Mouse (Mus musculus) liver, postnatal 0 days (tissue): ENCODE data around the gene Gcn1l1. TPM values are rescaled to one million over a fixed set of nuclear protein-coding genes. Genes with fewer than 3 reads are reported as not detected.
A peak's percentile ranks its signal among the peaks of the same experiment; 100 is the strongest.

Experiments
- ATAC-seq: fragments of 200-750 bp; cut with Nextera tagmentation; 2 replicates; pipeline ENCODE4 v1.8.0; 2017; ENCODE audit warnings: mild to moderate bottlenecking, moderate library complexity
- DNase-seq: peaks from one replicate; pipeline ENCODE4 v3.0.0-alpha.2; 2016
- H3K27ac ChIP-seq: fragments of 300-500 bp; sonication (generic); 2 replicates; pipeline ENCODE4 v1.5.1; 2014; ENCODE audit warnings: antibody characterized with exemption, moderate library complexity, mild to moderate bottlenecking, low read depth
- H3K27me3 ChIP-seq: fragments of 300-500 bp; sonication (generic); 2 replicates; pipeline ENCODE4 v1.6.1; 2014; ENCODE audit warnings: low read length, control low read depth, mixed read lengths; ENCODE audit not compliant: insufficient read depth
- H3K36me3 ChIP-seq: fragments of 300-500 bp; sonication (generic); replicated peaks from 2 replicates; pipeline ENCODE4 v1.6.1; 2014; ENCODE audit warnings: mild to moderate bottlenecking, control low read depth, low read length, moderate library complexity, mixed read lengths; ENCODE audit not compliant: insufficient read depth
- H3K4me1 ChIP-seq: fragments of 300-500 bp; sonication (generic); 2 replicates; pipeline ENCODE4 v1.6.1; 2014; ENCODE audit warnings: antibody characterized with exemption, mild to moderate bottlenecking, control low read depth; ENCODE audit not compliant: insufficient read depth
- H3K4me2 ChIP-seq: fragments of 300-500 bp; sonication (generic); 2 replicates; pipeline ENCODE4 v1.6.1; 2014; ENCODE audit warnings: low read depth, mild to moderate bottlenecking, low read length, moderate library complexity, mixed read lengths
- H3K4me3 ChIP-seq: fragments of 300-500 bp; sonication (generic); 2 replicates; pipeline ENCODE4 v1.5.1; 2014; ENCODE audit warnings: low read depth, low read length
- H3K9ac ChIP-seq: fragments of 300-500 bp; sonication (generic); replicated peaks from 2 replicates; pipeline ENCODE4 v1.6.1; 2014; ENCODE audit warnings: mild to moderate bottlenecking, moderate library complexity
- H3K9me3 ChIP-seq: fragments of 300-500 bp; sonication (generic); 2 replicates; pipeline ENCODE4 v1.6.1; 2016; ENCODE audit warnings: mild to moderate bottlenecking, control low read depth, low read length, mixed read lengths
- CTCF ChIP-seq: sonication (generic); IDR thresholded peaks from 2 replicates; pipeline ENCODE4 v1.5.1; 2016; ENCODE audit warnings: antibody characterized with exemption, low read depth
- EP300 ChIP-seq: IDR thresholded peaks from 2 replicates; pipeline ENCODE4 v1.6.1; 2016; ENCODE audit warnings: antibody characterized with exemption, low read depth, mild to moderate bottlenecking
- WGBS: fragments of 180-500 bp; shearing (Covaris S2); extraction: QIAGEN DNeasy Blood & Tissue Kit; methylation state at CpG from one replicate; pipeline ENCODE4 v1.1.7; 2014; ENCODE audit not compliant: insufficient replicate concordance; 5-methylcytosine and 5-hydroxymethylcytosine counted together
- polyA plus RNA-seq: library from polyadenylated mRNA; unstranded; fragments of >200 nt; fragmentation: Nextera tagmentation; extraction: Ambion mirVana; gene quantifications from 2 replicates; pipeline ENCODE4 v1.2.1, GENCODE M21; 2015

Gene Gcn1l1
- polyA plus RNA-seq, 1 experiment from 2014 or later = 10.3 TPM

DNA sequence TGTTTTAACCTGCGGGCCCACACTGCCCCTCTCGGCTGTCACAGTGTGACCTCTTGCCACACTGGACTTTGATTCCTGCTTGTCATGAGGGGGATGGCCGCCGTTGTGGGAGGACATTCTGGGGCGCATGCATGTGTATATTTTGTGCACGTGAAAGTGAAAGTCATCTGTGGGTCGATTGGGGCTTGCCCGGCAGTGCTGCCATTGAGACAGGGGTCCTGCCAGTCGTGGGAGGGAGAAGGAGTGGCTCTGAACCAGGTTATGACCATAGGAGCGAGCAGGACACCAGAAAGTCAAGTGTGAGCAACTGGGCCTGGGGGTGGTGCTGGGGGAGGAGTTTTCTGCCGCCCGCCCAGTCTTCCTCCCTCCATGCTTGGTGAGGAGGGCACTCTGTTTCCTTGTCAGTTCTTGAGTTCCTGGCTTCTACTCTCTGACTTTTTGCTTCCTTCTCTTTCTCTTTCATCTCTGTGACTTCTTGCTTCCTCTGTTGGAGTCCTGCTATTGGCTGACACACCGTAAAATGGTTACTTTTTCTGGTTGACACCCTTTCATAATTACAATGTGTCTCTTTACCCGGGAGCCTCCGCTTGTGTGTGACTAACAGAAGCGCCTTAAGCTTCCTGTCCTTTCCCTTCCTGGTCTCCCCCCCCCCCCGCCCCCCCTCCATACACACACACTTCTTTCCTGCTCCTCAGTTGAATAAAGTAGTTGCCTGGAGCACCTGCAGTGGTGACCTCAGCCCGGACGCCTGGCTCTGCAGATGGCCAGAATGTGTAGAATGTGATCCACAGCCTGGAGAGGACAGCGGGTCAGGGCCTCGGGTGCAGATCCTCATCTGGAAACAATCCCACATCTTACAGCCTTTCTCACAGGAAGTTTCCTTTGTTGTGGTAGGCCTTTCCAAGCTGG lies 43.2 kb upstream of the Gcn1l1 start:
- 0 out of 2 replicates have a peak, but pooled peaks have one; percentile 22 for TF ChIP-seq CTCF
- TF ChIP-seq EP300 = peak; percentile 75
- Histone ChIP-seq H3K4me1 (peaks cover 70% of the 10 kb centered on the region), H3K36me3 (peaks cover 15% of the 10 kb centered on the region; the same call in 1 of the 2 replicates), H3K27ac (peak overlapping the region; percentile 98), H3K9me3 (no peaks in the 10 kb centered on the region), H3K27me3 (no peaks in the 10 kb centered on the region), H3K9ac (peak overlapping the region; percentile 65), H3K4me2 (peak overlapping the region; percentile 72), H3K4me3 (peak overlapping the region; percentile 40)
- DNase-seq = peak; percentile 77
- 12% methylated on average over 20 of the region's 21 CpGs for WGBS
- peak; percentile 83 for ATAC-seq

DNA sequence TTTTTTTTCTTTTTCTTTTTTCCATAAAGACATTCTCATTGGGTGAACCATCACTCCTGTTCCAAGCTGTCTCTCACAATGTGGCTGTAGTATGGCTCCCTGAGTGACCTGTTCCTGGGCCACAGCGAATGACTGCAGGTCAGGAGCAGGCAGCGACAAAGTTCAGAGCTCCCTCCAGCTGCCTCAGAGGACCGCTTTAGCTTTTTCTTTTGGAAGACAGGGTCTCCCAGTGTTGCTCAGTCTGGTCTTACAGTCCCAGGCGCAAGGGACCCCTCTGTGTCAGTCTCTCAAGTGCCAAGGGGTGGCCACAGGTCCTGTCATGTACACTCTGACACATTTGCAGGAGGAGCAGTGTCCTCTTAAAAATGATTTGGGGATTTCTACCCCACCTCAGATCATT lies 42.5 kb upstream of the Gcn1l1 start:
- TF ChIP-seq CTCF = no peak
- no peak for TF ChIP-seq EP300
- H3K9me3 ChIP-seq = no peaks in the 10 kb centered on the region
- no peaks in the 10 kb centered on the region for H3K27me3 ChIP-seq
- H3K36me3 ChIP-seq = peaks cover 15% of the 10 kb centered on the region; the same call in 1 of the 2 replicates
- peak overlapping the region; percentile 65 for H3K9ac ChIP-seq
- DNase-seq (no peak), ATAC-seq (no peak)
- peak overlapping the region; percentile 98 for H3K27ac ChIP-seq
- H3K4me1 ChIP-seq = peaks cover 68% of the 10 kb centered on the region
- WGBS = 74% methylated on average over 4 of the region's 4 CpGs
- H3K4me2 ChIP-seq = peak overlapping the region; percentile 72
- H3K4me3 ChIP-seq = no peak overlapping the region; the same call in 1 of the 2 replicates

DNA sequence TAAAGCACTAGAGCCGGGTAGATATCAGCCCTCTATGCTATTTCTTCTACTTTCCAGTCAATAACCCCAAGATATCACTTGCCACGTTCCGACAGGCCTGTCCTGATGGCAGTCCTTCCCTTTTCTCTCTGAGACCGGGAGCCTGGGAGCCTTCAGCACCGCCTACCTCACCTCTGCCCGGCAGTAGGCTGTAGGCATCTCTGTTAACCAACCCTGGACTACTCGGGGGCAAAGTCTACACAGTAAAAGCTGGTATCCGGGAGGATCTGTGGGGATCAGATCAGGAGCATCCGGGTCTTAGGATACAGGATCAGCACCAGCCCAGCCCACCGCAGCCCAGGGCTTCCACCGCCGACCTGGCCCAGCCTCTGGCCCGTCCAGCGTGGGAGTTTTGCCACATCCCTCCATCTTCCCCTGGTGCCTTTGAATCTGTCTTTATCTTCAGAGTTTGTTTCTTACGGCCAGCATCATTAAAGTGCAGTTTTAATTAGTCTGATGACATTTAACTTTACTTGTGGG lies 42.0 kb upstream of the Gcn1l1 start:
- Histone ChIP-seq H3K4me1 (peaks cover 69% of the 10 kb centered on the region), H3K27ac (peak overlapping the region; percentile 98), H3K36me3 (peaks cover 15% of the 10 kb centered on the region; the same call in 1 of the 2 replicates), H3K9me3 (no peaks in the 10 kb centered on the region), H3K27me3 (no peaks in the 10 kb centered on the region), H3K4me3 (no peak overlapping the region), H3K9ac (peak overlapping the region; percentile 65; the same call in 1 of the 2 replicates), H3K4me2 (peak overlapping the region; percentile 72)
- DNase-seq (peak; percentile 54), ATAC-seq (peak; percentile 53)
- TF ChIP-seq EP300 (no peak), CTCF (no peak)
- WGBS = 60% methylated on average over 15 of the region's 15 CpGs

DNA sequence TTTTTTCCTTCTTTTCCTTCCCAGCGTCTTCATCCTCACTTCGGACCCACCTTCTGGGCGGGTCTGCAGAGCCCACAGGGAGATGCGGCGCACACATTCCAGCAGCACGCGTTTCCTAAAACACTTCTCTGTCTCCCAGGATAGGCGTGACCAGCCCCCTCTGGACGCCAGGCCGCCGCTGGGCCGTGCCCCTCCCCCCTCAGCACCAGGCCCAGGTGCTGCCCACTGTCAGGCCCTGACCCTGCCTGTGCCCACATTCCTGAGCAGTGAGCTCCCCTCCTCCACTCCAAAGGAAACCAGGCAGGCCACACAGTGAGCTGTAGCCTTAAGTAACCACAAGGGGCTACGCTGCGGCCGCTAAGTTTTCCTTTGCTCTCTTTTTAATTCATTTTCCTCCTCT lies 41.1 kb upstream of the Gcn1l1 start:
- H3K27me3 ChIP-seq = no peaks in the 10 kb centered on the region
- no peak overlapping the region for H3K9ac ChIP-seq
- no peaks in the 10 kb centered on the region for H3K9me3 ChIP-seq
- H3K4me3 ChIP-seq = no peak overlapping the region
- ATAC-seq (no peak), DNase-seq (peak; percentile 23)
- H3K4me2 ChIP-seq = no peak overlapping the region
- TF ChIP-seq EP300 (no peak), CTCF (peak; percentile 31; the same call in 1 of the 2 replicates)
- H3K36me3 ChIP-seq = peaks cover 13% of the 10 kb centered on the region; the same call in 1 of the 2 replicates
- WGBS = 34% methylated on average over 15 of the region's 15 CpGs
- H3K27ac ChIP-seq = peak overlapping the region; percentile 98
- H3K4me1 ChIP-seq = peaks cover 68% of the 10 kb centered on the region

DNA sequence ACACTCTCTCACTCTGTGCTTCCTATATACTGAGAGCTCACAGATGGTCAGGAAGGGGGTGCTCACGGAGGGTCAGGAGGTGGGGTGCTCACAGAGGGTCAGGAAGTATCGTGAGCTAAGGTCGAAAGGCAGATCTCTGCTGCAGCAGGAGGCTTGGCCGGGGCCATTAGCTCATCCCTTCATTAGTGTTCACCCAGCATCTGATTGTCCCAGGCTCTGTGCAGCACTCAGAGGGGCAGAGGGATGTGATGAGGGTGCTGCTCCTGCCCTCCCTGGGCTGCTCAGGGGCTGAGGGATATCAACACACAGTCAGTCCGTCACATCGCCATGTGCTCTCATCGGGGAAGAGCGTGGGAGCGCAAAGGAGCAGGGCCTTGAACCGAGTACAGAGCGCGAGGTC lies 40.6 kb upstream of the Gcn1l1 start:
- Histone ChIP-seq H3K4me1 (peaks cover 68% of the 10 kb centered on the region), H3K9me3 (no peaks in the 10 kb centered on the region), H3K27ac (peak overlapping the region; percentile 98), H3K4me3 (no peak overlapping the region), H3K9ac (peak overlapping the region; percentile 41), H3K36me3 (peaks cover 13% of the 10 kb centered on the region; the same call in 1 of the 2 replicates), H3K27me3 (no peaks in the 10 kb centered on the region), H3K4me2 (no peak overlapping the region)
- ATAC-seq (no peak), DNase-seq (peak; percentile 26)
- 53% methylated on average over 12 of the region's 12 CpGs for WGBS
- TF ChIP-seq CTCF = no peak
- TF ChIP-seq EP300 = no peak

DNA sequence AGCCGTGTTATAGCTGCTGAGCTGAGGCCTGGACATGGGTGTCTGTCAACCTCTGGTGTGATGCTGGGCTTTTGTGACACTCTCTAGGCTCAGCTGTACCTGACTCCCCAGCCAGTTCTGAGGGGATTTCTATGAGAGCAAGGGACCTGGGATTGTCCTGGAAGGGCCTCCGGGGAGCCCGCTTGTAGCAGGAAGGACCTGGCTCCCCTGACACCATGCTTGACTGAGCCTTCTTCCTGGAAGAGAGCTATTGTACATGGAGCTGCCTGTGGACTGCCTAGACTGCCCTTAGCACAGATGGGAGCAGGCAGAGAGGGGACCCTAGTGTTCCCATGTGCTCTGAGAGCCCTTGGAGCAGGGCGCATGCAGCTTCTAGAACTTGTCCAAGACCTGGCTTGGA lies 39.6 kb upstream of the Gcn1l1 start:
- Histone ChIP-seq H3K36me3 (peaks cover 13% of the 10 kb centered on the region; the same call in 1 of the 2 replicates), H3K27ac (0 out of 2 replicates have a peak overlapping the region, but pooled peaks have one; percentile 34), H3K4me3 (no peak overlapping the region), H3K9me3 (no peaks in the 10 kb centered on the region), H3K27me3 (no peaks in the 10 kb centered on the region), H3K9ac (no peak overlapping the region), H3K4me1 (peaks cover 71% of the 10 kb centered on the region), H3K4me2 (no peak overlapping the region)
- WGBS = 72% methylated on average over 4 of the region's 4 CpGs
- TF ChIP-seq CTCF = no peak
- TF ChIP-seq EP300 = no peak
- DNase-seq = no peak
- ATAC-seq = no peak
